Mouse (Mus musculus) limb, embryonic 14.5 days (tissue): Measurements from ENCODE around the gene Arl6. TPM values are rescaled to one million over a fixed set of nuclear protein-coding genes. Genes with fewer than 3 reads are reported as not detected.

ENCODE experiments used
- ATAC-seq: fragments of 200-750 bp; cut with Nextera tagmentation; 2 replicates; pipeline ENCODE4 v1.8.0; 2017; ENCODE audit warnings: low read depth, moderate number of reproducible peaks, moderate TSS enrichment; ENCODE audit not compliant: low FRiP score
- DNase-seq: peaks from one replicate; pipeline ENCODE4 v3.0.0-alpha.2; 2015; ENCODE audit warnings: low spot score
- H3K27ac ChIP-seq: fragments of 300-500 bp; sonication (generic); replicated peaks from 2 replicates; pipeline ENCODE4 v1.5.1; 2014; ENCODE audit warnings: low read depth, mild to moderate bottlenecking, low read length, moderate library complexity, mixed read lengths
- H3K27me3 ChIP-seq: fragments of 300-500 bp; sonication (generic); 2 replicates; pipeline ENCODE4 v1.6.1; 2014; ENCODE audit warnings: low read length, mixed read lengths; ENCODE audit not compliant: control insufficient read depth, insufficient read depth
- H3K36me3 ChIP-seq: fragments of 300-500 bp; sonication (generic); 2 replicates; pipeline ENCODE4 v1.6.1; 2014; ENCODE audit warnings: mild to moderate bottlenecking, low read length, moderate library complexity, mixed read lengths; ENCODE audit not compliant: control insufficient read depth, insufficient read depth
- H3K4me1 ChIP-seq: fragments of 300-500 bp; sonication (generic); 2 replicates; pipeline ENCODE4 v1.6.1; 2014; ENCODE audit warnings: antibody characterized with exemption, low read length, mixed read lengths; ENCODE audit not compliant: control insufficient read depth, insufficient read depth
- H3K4me2 ChIP-seq: fragments of 300-500 bp; sonication (generic); replicated peaks from 2 replicates; pipeline ENCODE4 v1.6.1; 2014; ENCODE audit warnings: low read depth, mild to moderate bottlenecking, low read length, moderate library complexity; ENCODE audit not compliant: severe bottlenecking
- H3K4me3 ChIP-seq: fragments of 300-500 bp; sonication (generic); replicated peaks from 2 replicates; pipeline ENCODE4 v1.5.1; 2014; ENCODE audit warnings: low read length
- H3K9ac ChIP-seq: fragments of 300-500 bp; sonication (generic); 2 replicates; pipeline ENCODE4 v1.6.1; 2014; ENCODE audit warnings: mild to moderate bottlenecking, low read depth, low read length, moderate library complexity; ENCODE audit not compliant: severe bottlenecking
- H3K9me3 ChIP-seq: fragments of 300-500 bp; sonication (generic); 2 replicates; pipeline ENCODE4 v1.6.1; 2016; ENCODE audit warnings: low read length; ENCODE audit not compliant: control insufficient read depth
- POLR2A ChIP-seq: fragments of 200-500 bp; IDR thresholded peaks from 2 replicates; pipeline ENCODE4 v1.8.0; 2012; ENCODE audit warnings: inconsistent platforms, mild to moderate bottlenecking, moderate library complexity, borderline replicate concordance; ENCODE audit not compliant: insufficient read depth, insufficient read length; ENCODE audit errors: extremely low read depth
- WGBS: fragments of 180-500 bp; shearing (Covaris S2); extraction: QIAGEN DNeasy Blood & Tissue Kit; methylation state at CpG from one replicate; pipeline ENCODE4 v1.1.7; 2014; 5-methylcytosine and 5-hydroxymethylcytosine counted together
- polyA plus RNA-seq, 2 experiments: library from polyadenylated mRNA; depleted of rRNA in 1 of 2; stranded (reverse) in 1 of 2; unstranded in 1 of 2; fragments of >200 nt; fragmentation: Nextera tagmentation in 1 of 2; extraction: Ambion mirVana in 1 of 2; gene quantifications; 2 replicates each; pipeline versions ENCODE4 v1.2.1 to v1.2.3; 2012 to 2014

Arl6 gene
- polyA plus RNA-seq, 2 experiments, result 14.1 to 27.1 TPM

GRCm38 (mm10) chr16:59565631-59566030, 73.6 kb downstream of the Arl6 start:
- WGBS, result 82% methylated on average over 2 of the region's 2 CpGs
- ATAC-seq (no peak), DNase-seq (no peak)
- Histone ChIP-seq H3K4me2 (no peak overlapping the region), H3K4me3 (no peak overlapping the region), H3K36me3 (no peaks in the 10 kb centered on the region; the same call in 1 of the 2 replicates), H3K9me3 (no peaks in the 10 kb centered on the region), H3K27me3 (no peaks in the 10 kb centered on the region), H3K4me1 (peaks cover 25% of the 10 kb centered on the region), H3K9ac (no peak overlapping the region), H3K27ac (no peak overlapping the region)
- TF ChIP-seq POLR2A, result no peak

GRCm38 (mm10) chr16:59564025-59564424, 75.2 kb downstream of the Arl6 start:
- Histone ChIP-seq H3K9me3 (no peaks in the 10 kb centered on the region), H3K4me1 (peaks cover 19% of the 10 kb centered on the region), H3K36me3 (peaks cover 3% of the 10 kb centered on the region; the same call in 1 of the 2 replicates), H3K27ac (no peak overlapping the region), H3K4me2 (no peak overlapping the region), H3K4me3 (no peak overlapping the region), H3K27me3 (no peaks in the 10 kb centered on the region), H3K9ac (no peak overlapping the region)
- ATAC-seq (no peak), DNase-seq (no peak)
- no peak for TF ChIP-seq POLR2A
- 73% methylated on average over 5 of the region's 5 CpGs for WGBS

Other genes starting within 250 kb of the Arl6 start
- gene Gabrr3, start 232.1 kb downstream of the Arl6 start, polyA plus RNA-seq (2012; rRNA removed), result 0.01 and 0.06 TPM in 2 replicates
- gene Gabrr3, start 232.1 kb downstream of the Arl6 start, polyA plus RNA-seq (2014; fragmentation: Nextera tagmentation; extraction: Ambion mirVana), result 0.07 TPM in 1 of 2 replicates, not detected in the other
- 15.4 and 18.3 TPM in 2 replicates for gene Riox2, start 167.6 kb downstream of the Arl6 start, polyA plus RNA-seq (2012; rRNA removed)
- 30.4 and 32.4 TPM in 2 replicates for gene Riox2, start 167.6 kb downstream of the Arl6 start, polyA plus RNA-seq (2014; fragmentation: Nextera tagmentation; extraction: Ambion mirVana)
- 15.3 and 16.6 TPM in 2 replicates for gene Crybg3, start 38.4 kb downstream of the Arl6 start, polyA plus RNA-seq (2012; rRNA removed)
- 17.2 and 19.3 TPM in 2 replicates for gene Crybg3, start 38.4 kb downstream of the Arl6 start, polyA plus RNA-seq (2014; fragmentation: Nextera tagmentation; extraction: Ambion mirVana)